Mouse (Mus musculus): ENCODE data around the gene Fam161a. TPM values are rescaled to one million over a fixed set of nuclear protein-coding genes. Genes with fewer than 3 reads are reported as not detected.

Fam161a gene
- total and polyA plus RNA-seq, 3 experiments: 0.67 to 9.3 (median 3.1) TPM

DNA sequence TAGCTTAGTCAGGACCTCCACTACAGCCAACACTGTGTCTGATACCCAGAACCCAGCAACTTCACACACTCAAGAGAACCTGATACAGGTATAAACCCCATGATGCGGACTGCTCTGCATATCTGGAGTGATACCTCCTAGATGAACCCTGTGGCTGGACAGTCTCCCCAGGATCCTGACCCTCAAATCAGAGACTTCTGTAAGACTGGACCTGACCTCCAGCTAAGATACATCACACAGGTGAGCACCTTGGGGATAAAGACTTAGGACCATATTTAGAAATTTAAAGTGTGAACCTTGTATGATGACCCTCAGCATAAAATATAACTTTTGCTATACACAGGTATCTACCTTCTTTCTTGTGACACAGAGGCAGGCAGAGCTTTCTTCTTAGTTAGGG lies 36.8 kb upstream of the Fam161a start:
- Histone ChIP-seq H3K9me3 (replicated peaks) (peaks cover 12% of the 10 kb centered on the region), H3K4me3 (ENCODE audit: low read depth, low read length) (no peak overlapping the region), H3K36me3 (replicated peaks) (peaks cover 40% of the 10 kb centered on the region), H3K27me3 (ENCODE audit: insufficient read depth, low read length) (no peaks in the 10 kb centered on the region), H3K4me1 (ENCODE audit: insufficient read depth, low read depth, low read length) (peaks cover 21% of the 10 kb centered on the region)
- TF ChIP-seq POLR2AphosphoS5 (IDR thresholded peaks at IDR 0.05; ENCODE audit: insufficient replicate concordance, low read depth, low read length) (no peak), GATA1 (IDR thresholded peaks at IDR 0.05; ENCODE audit: borderline replicate concordance, low read length) (no peak), GATA2 (IDR thresholded peaks at IDR 0.05; ENCODE audit: borderline replicate concordance, low read depth, low read length) (no peak), TAL1 (conservative IDR thresholded peaks at IDR 0.05; ENCODE audit: low read depth, low read length) (no peak), CTCF (IDR thresholded peaks at IDR 0.05; ENCODE audit: low read depth, low read length) (no peak)
- ATAC-seq (ENCODE audit: extremely low read depth, insufficient number of reproducible peaks, low FRiP score, poor library complexity, severe bottlenecking) (no peak), DNase-seq (ENCODE audit: low spot score) (no peak)

GRCm38 (mm10) chr11:22971835-22972709 lies 35.3 kb upstream of the Fam161a start, which contains the start of gene Zrsr1:
Zrsr1 (plus strand) TSS chr11:22972005.
- peak; percentile 44 for DNase-seq (ENCODE audit: low spot score)
- Histone ChIP-seq H3K27me3 (ENCODE audit: insufficient read depth, low read length) (no peaks in the 10 kb centered on the region), H3K4me3 (ENCODE audit: low read depth, low read length) (peak within 1 kb of the TSS; percentile 76), H3K36me3 (replicated peaks) (peaks cover 47% of the 10 kb centered on the region), H3K9me3 (replicated peaks) (peaks cover 12% of the 10 kb centered on the region), H3K4me1 (ENCODE audit: insufficient read depth, low read depth, low read length) (peaks cover 27% of the 10 kb centered on the region)
- peak; percentile 72 for ATAC-seq (ENCODE audit: extremely low read depth, insufficient number of reproducible peaks, low FRiP score, poor library complexity, severe bottlenecking)
- TF ChIP-seq CTCF (IDR thresholded peaks at IDR 0.05; ENCODE audit: low read depth, low read length) (no peak), GATA1 (IDR thresholded peaks at IDR 0.05; ENCODE audit: borderline replicate concordance, low read length) (no peak), GATA2 (IDR thresholded peaks at IDR 0.05; ENCODE audit: borderline replicate concordance, low read depth, low read length) (no peak), POLR2AphosphoS5 (IDR thresholded peaks at IDR 0.05; ENCODE audit: insufficient replicate concordance, low read depth, low read length) (no peak), TAL1 (conservative IDR thresholded peaks at IDR 0.05; ENCODE audit: low read depth, low read length) (no peak; the same call in 1 of the 2 replicates)

DNA sequence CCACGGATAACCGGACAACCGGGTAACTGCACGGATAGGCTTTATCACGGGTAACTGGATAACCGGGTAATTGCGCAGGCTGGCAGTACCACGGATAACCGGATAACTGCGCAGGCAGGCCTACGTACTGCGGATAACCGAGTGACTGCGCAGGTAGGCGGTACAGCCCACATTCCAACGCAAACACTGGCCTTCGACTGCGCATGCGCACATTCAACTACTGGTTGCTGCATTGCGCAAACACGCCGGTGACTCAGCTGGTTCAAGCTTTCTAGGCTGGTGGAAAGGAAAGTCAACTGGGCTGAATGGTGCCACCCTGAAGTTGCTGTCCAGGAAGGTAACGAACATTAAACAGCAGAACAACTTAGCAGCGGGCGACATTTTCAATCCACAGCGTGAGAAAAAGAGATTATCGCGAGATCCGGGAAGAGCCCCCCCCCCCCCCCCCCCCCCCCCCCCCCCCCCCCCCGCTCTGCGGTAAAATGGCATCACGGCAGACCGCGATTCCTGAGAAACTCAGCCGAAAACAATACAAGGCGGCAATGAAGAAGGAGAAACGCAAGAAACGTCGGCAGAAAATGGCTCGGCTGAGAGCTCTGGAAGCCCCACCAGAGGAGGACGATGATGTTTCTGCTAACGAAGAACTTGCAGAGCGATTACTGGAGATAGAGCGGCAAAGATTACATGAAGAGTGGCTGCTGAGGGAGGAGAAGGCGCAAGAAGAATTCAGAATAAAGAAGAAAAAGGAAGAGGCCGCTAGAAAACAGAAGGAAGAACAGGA lies 34.4 kb upstream of the Fam161a start:
- H3K9me3 ChIP-seq (replicated peaks): peaks cover 12% of the 10 kb centered on the region
- ATAC-seq (ENCODE audit: extremely low read depth, insufficient number of reproducible peaks, low FRiP score, poor library complexity, severe bottlenecking): peak; percentile 32; the same call in 1 of the 2 replicates
- peaks cover 50% of the 10 kb centered on the region for H3K36me3 ChIP-seq (replicated peaks)
- DNase-seq (ENCODE audit: low spot score): no peak
- peaks cover 29% of the 10 kb centered on the region for H3K4me1 ChIP-seq (ENCODE audit: insufficient read depth, low read depth, low read length)
- H3K27me3 ChIP-seq (ENCODE audit: insufficient read depth, low read length): no peaks in the 10 kb centered on the region
- peak overlapping the region; percentile 76 for H3K4me3 ChIP-seq (ENCODE audit: low read depth, low read length)
- TF ChIP-seq POLR2AphosphoS5 (IDR thresholded peaks at IDR 0.05; ENCODE audit: insufficient replicate concordance, low read depth, low read length): no peak
- no peak for TF ChIP-seq GATA2 (IDR thresholded peaks at IDR 0.05; ENCODE audit: borderline replicate concordance, low read depth, low read length)
- no peak for TF ChIP-seq GATA1 (IDR thresholded peaks at IDR 0.05; ENCODE audit: borderline replicate concordance, low read length)
- no peak for TF ChIP-seq CTCF (IDR thresholded peaks at IDR 0.05; ENCODE audit: low read depth, low read length)
- TF ChIP-seq TAL1 (conservative IDR thresholded peaks at IDR 0.05; ENCODE audit: low read depth, low read length): no peak

DNA sequence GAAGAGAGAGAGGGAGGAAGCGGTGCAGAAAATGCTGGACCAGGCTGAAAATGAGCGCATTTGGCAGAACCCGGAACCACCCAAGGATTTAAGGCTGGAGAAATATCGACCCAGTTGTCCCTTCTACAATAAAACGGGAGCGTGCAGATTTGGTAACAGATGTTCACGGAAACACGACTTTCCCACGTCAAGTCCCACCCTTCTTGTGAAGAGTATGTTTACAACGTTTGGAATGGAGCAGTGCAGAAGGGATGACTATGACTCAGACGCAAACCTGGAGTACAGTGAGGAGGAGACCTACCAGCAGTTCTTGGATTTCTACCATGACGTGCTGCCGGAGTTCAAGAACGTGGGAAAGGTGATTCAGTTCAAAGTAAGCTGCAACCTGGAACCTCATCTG lies 33.7 kb upstream of the Fam161a start:
- no peaks in the 10 kb centered on the region for H3K27me3 ChIP-seq (ENCODE audit: insufficient read depth, low read length)
- peaks cover 33% of the 10 kb centered on the region for H3K4me1 ChIP-seq (ENCODE audit: insufficient read depth, low read depth, low read length)
- DNase-seq (ENCODE audit: low spot score): no peak
- peak overlapping the region; percentile 66 for H3K4me3 ChIP-seq (ENCODE audit: low read depth, low read length)
- no peak for ATAC-seq (ENCODE audit: extremely low read depth, insufficient number of reproducible peaks, low FRiP score, poor library complexity, severe bottlenecking)
- peaks cover 53% of the 10 kb centered on the region for H3K36me3 ChIP-seq (replicated peaks)
- H3K9me3 ChIP-seq (replicated peaks): peaks cover 12% of the 10 kb centered on the region
- TF ChIP-seq CTCF (IDR thresholded peaks at IDR 0.05; ENCODE audit: low read depth, low read length) (no peak), GATA1 (IDR thresholded peaks at IDR 0.05; ENCODE audit: borderline replicate concordance, low read length) (no peak), TAL1 (conservative IDR thresholded peaks at IDR 0.05; ENCODE audit: low read depth, low read length) (no peak), GATA2 (IDR thresholded peaks at IDR 0.05; ENCODE audit: borderline replicate concordance, low read depth, low read length) (no peak), POLR2AphosphoS5 (IDR thresholded peaks at IDR 0.05; ENCODE audit: insufficient replicate concordance, low read depth, low read length) (no peak)

DNA sequence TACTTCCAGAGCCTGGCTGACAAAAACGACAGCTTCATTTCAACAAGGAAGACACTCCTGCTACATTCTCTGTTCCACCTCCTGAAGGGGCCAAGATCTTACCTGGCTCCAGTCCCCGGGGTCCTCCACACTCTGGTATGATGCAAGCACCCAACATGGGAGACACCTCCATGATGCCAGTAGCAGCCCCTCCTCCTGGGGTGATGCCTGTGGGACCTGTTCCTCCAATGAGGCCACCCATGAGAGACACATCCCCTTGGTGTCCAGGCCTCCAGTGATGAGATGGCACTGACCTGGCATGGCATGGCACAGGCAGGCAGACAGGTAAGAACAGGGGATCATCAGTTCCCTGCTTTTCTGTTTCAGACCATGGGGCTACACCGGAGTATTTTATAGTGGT lies 29.1 kb upstream of the Fam161a start:
- no peak for TF ChIP-seq CTCF (IDR thresholded peaks at IDR 0.05; ENCODE audit: low read depth, low read length)
- no peak for TF ChIP-seq GATA1 (IDR thresholded peaks at IDR 0.05; ENCODE audit: borderline replicate concordance, low read length)
- no peak for TF ChIP-seq GATA2 (IDR thresholded peaks at IDR 0.05; ENCODE audit: borderline replicate concordance, low read depth, low read length)
- TF ChIP-seq POLR2AphosphoS5 (IDR thresholded peaks at IDR 0.05; ENCODE audit: insufficient replicate concordance, low read depth, low read length): no peak
- no peak for TF ChIP-seq TAL1 (conservative IDR thresholded peaks at IDR 0.05; ENCODE audit: low read depth, low read length)
- Histone ChIP-seq H3K4me3 (ENCODE audit: low read depth, low read length) (no peak overlapping the region), H3K4me1 (ENCODE audit: insufficient read depth, low read depth, low read length) (peaks cover 48% of the 10 kb centered on the region), H3K27me3 (ENCODE audit: insufficient read depth, low read length) (no peaks in the 10 kb centered on the region), H3K9me3 (replicated peaks) (no peaks in the 10 kb centered on the region), H3K36me3 (replicated peaks) (peaks cover 53% of the 10 kb centered on the region)
- no peak for ATAC-seq (ENCODE audit: extremely low read depth, insufficient number of reproducible peaks, low FRiP score, poor library complexity, severe bottlenecking)
- no peak for DNase-seq (ENCODE audit: low spot score)

DNA sequence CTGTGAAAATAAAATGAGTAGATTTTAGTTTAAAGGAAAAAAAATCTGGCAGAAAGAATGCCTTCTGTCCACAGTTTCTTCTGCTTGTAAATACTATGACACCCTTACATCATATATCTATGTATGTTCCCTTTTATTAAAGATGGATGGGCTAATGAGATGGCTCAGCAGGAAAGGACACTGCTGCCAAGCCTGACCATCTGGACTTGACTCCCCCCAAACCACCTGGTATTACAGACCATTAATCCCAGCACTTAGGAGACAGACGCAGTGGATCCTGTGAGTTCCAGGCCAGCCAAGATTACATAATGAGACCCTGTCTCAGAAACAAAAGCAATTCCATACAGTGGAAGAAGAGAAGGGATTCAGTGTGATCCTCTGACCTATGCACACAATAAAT lies 28.6 kb upstream of the Fam161a start:
- TF ChIP-seq POLR2AphosphoS5 (IDR thresholded peaks at IDR 0.05; ENCODE audit: insufficient replicate concordance, low read depth, low read length): no peak
- TF ChIP-seq CTCF (IDR thresholded peaks at IDR 0.05; ENCODE audit: low read depth, low read length): no peak
- no peak for TF ChIP-seq GATA1 (IDR thresholded peaks at IDR 0.05; ENCODE audit: borderline replicate concordance, low read length)
- TF ChIP-seq GATA2 (IDR thresholded peaks at IDR 0.05; ENCODE audit: borderline replicate concordance, low read depth, low read length): no peak
- no peak for TF ChIP-seq TAL1 (conservative IDR thresholded peaks at IDR 0.05; ENCODE audit: low read depth, low read length)
- Histone ChIP-seq H3K4me1 (ENCODE audit: insufficient read depth, low read depth, low read length) (peaks cover 46% of the 10 kb centered on the region), H3K4me3 (ENCODE audit: low read depth, low read length) (no peak overlapping the region), H3K36me3 (replicated peaks) (peaks cover 49% of the 10 kb centered on the region), H3K9me3 (replicated peaks) (no peaks in the 10 kb centered on the region), H3K27me3 (ENCODE audit: insufficient read depth, low read length) (no peaks in the 10 kb centered on the region)
- no peak for DNase-seq (ENCODE audit: low spot score)
- no peak for ATAC-seq (ENCODE audit: extremely low read depth, insufficient number of reproducible peaks, low FRiP score, poor library complexity, severe bottlenecking)

Data from G1E (cell line).